In the genomic region with DNA sequence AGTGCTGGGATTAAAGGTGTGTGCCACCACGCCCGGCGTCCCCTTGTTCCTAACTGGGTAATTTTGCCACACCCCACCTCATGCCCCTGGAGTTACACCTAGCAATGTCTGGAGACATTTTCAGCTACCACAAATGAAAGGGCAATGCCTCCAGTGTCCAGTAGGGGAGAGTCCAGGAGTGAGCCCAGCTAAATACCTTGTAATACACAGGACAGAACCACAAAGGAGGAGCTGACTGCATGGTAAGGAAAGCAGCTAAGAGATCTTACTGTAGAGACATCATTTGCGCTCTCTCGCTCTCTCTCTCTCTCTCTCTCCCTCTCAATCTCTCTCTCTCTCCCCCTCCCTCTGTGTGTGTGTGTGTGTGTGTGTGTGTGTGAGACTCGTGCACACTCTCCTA, we compare ENCODE assay signal across 8 mouse cellular contexts.
DNase-seq lines count a peak whose midpoint lies in the region; TF ChIP-seq lines count a peak whose summit lies in the region.

No protein-coding gene starts in this region.

- DNase-seq in layer of hippocampus, adult 2 months (ENCODE audit: low spot score in 2 of 2): no peak
- DNase-seq in layer of hippocampus, adult 11-12 months (ENCODE audit: low spot score): no peak
- peak; percentile 82 for DNase-seq in ZHBTc4 (ENCODE audit: low read depth, low spot score)
- peak; percentile 71 for DNase-seq in embryo, embryonic 10.5 days (ENCODE audit: low spot score)
- peak; percentile 62 for DNase-seq in kidney, postnatal 14 days
- peak; percentile 44 for DNase-seq in splenic B cell, adult 2 months (ENCODE audit: low read depth, low spot score)
- DNase-seq in right cerebral cortex, postnatal 14 days: no peak
- no peak for DNase-seq in gastrocnemius, postnatal 36 days

- peak; percentile 70 for TF ChIP-seq CTCF in layer of hippocampus, adult 2 months (conservative IDR thresholded peaks at IDR 0.05)

- H3K4me3 ChIP-seq in layer of hippocampus, adult 2 months: no peak overlapping the region

- H3K36me3 ChIP-seq in splenic B cell, adult 2 months (ENCODE audit: control insufficient read depth, insufficient read depth, low read length, poor library complexity, severe bottlenecking): no peaks in the 10 kb centered on the region

- intact Hi-C loops in gastrocnemius, postnatal 36 days (cut with DNase I): no loop called here

- H3K27ac ChIP-seq in layer of hippocampus, adult 2 months: no peak overlapping the region

- no peaks in the 10 kb centered on the region; the same call in 1 of the 2 replicates for H3K27me3 ChIP-seq in splenic B cell, adult 2 months (ENCODE audit: control insufficient read depth, insufficient read depth, low read length, poor library complexity, severe bottlenecking)

Comparison
In these comparisons a context has a peak if more than half of its experiments do, and no peak if none do; other contexts are left out.
1. DNase-seq: peak in ZHBTc4 (single experiment), embryo, embryonic 10.5 days (single experiment), kidney, postnatal 14 days (single experiment) and splenic B cell, adult 2 months (single experiment); none in layer of hippocampus, adult 2 months (0 of 2), layer of hippocampus, adult 11-12 months (single experiment), right cerebral cortex, postnatal 14 days (single experiment) and gastrocnemius, postnatal 36 days (0 of 2).